Mouse (Mus musculus): ENCODE results near the gene Ddx4.

DNA sequence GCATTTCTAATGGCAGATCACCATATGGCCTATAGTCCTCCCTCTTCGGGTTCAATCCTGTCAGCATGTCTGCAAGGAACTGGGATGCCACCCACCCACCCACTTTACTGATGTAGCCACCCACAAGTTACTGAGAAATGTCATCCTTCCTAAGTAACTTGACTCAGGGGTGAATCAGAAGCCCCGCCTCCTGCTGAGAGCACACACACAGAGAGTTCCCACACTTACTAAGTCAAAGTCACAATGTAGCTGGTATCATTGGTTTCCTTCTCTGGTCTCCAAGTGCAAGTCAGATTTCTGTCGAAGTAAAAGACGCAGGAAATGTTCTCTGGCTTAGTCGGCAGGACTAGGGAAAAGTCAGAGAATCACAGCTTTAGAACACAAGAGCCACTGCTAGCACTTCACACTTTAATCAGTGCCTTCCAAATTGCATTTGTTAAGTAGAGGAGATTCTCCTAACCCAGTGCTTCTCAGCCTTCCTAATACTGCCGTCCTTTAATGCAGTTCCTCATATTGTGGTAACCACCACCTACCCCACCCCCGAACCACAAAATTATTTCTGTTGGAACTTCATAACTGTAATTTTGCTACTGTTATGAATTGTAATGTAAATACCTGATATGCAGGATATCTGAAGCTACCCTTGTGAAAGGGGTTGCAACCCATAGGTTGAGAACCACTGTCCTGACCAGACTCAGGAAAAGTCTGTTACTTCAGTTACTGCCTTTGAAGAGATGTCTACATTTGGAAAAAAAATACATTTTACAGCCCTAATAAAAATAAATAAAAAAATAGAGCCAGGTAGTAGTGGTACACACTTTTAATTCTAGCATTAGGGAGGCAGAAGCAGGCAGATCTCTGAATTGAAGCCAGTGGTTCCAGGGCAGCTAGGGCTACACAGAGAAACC lies 100.4 kb downstream of the Ddx4 start:
- TF ChIP-seq POLR2A (IDR thresholded peaks at IDR 0.05; ENCODE audit: borderline replicate concordance, extremely low read depth, low read depth, low read length): no peak
- no peak for TF ChIP-seq CTCF (IDR thresholded peaks at IDR 0.05; ENCODE audit: insufficient read depth, low read length)

Measured in lung, adult 2 months (tissue).